Mouse (Mus musculus) MEL (cell line): ENCODE data around the gene Zbtb34. TPM values are rescaled to one million over a fixed set of nuclear protein-coding genes. Genes with fewer than 3 reads are reported as not detected.

Source experiments
- DNase-seq: peaks from one replicate; pipeline ENCODE4 v3.0.0; 2011; ENCODE audit warnings: low read depth, low spot score
- H3K27ac ChIP-seq: 2 replicates; pipeline ENCODE4 v1.5.1; 2012; ENCODE audit warnings: low read depth, mild to moderate bottlenecking, control low read depth, low read length, moderate library complexity; ENCODE audit not compliant: control insufficient read depth
- H3K27me3 ChIP-seq, 2 experiments: fragments of 150-350 bp in 1 of 2; sonication (generic) in 1 of 2; 2 replicates each; pipeline ENCODE4 v1.6.1; 2012; ENCODE audit warnings: low read length in 2 of 2, mild to moderate bottlenecking in 2 of 2, improper control_type of control experiment in 1 of 2, moderate library complexity in 1 of 2; ENCODE audit not compliant: insufficient read depth in 2 of 2, control insufficient read depth in 1 of 2
- H3K36me3 ChIP-seq, 2 experiments: 2 replicates each; pipeline ENCODE4 v1.6.1; 2012 to 2014; ENCODE audit warnings: low read length in 2 of 2, improper control_type of control experiment in 1 of 2, inconsistent platforms in 1 of 2, mild to moderate bottlenecking in 1 of 2; ENCODE audit not compliant: insufficient read depth in 2 of 2, control insufficient read depth in 1 of 2
- H3K4me1 ChIP-seq, 2 experiments: fragments of 150-350 bp in 1 of 2; sonication (generic) in 1 of 2; 2 replicates each; pipeline ENCODE4 v1.6.1; 2012; ENCODE audit warnings: low read length in 2 of 2, improper control_type of control experiment in 1 of 2, mild to moderate bottlenecking in 1 of 2; ENCODE audit not compliant: insufficient read depth in 2 of 2, control insufficient read depth in 1 of 2
- H3K4me3 ChIP-seq, 2 experiments: fragments of 150-350 bp in 1 of 2; sonication (generic) in 1 of 2; 2 replicates each; pipeline ENCODE4 v1.5.1; 2012; ENCODE audit warnings: low read depth in 2 of 2, low read length in 2 of 2, mild to moderate bottlenecking in 2 of 2, moderate library complexity in 2 of 2, control low read depth in 1 of 2, improper control_type of control experiment in 1 of 2; ENCODE audit not compliant: control insufficient read depth in 1 of 2, insufficient read depth in 1 of 2
- H3K79me2 ChIP-seq: 2 replicates; pipeline ENCODE4 v1.6.1; 2012; ENCODE audit warnings: mild to moderate bottlenecking, low read length, moderate library complexity; ENCODE audit not compliant: control insufficient read depth, poor library complexity, insufficient read depth
- H3K9ac ChIP-seq: 2 replicates; pipeline ENCODE4 v1.6.1; 2012; ENCODE audit warnings: low read depth, mild to moderate bottlenecking, control low read depth, low read length, moderate library complexity; ENCODE audit not compliant: control insufficient read depth, poor library complexity, severe bottlenecking
- H3K9me3 ChIP-seq: fragments of 150-350 bp; sonication (generic); replicated peaks from 2 replicates; pipeline ENCODE4 v1.6.1; 2012; ENCODE audit warnings: mild to moderate bottlenecking, low read length, improper control_type of control experiment, moderate library complexity; ENCODE audit not compliant: insufficient read depth
- CHD1 ChIP-seq: IDR thresholded peaks from 2 replicates; pipeline ENCODE4 v1.6.1; 2012; ENCODE audit warnings: low read depth, mild to moderate bottlenecking, inconsistent platforms, low read length, improper control_type of control experiment
- CTCF ChIP-seq, 3 experiments: IDR thresholded peaks in 2 of 3; conservative IDR thresholded peaks in 1 of 3; 2 replicates each; pipeline ENCODE4 v1.5.1; 2011 to 2012; ENCODE audit warnings: low read length in 3 of 3, low read depth in 2 of 3, mild to moderate bottlenecking in 2 of 3, improper control_type of control experiment in 1 of 3, inconsistent platforms in 1 of 3, mixed read lengths in 1 of 3, moderate library complexity in 1 of 3; ENCODE audit not compliant: control insufficient read depth in 1 of 3, insufficient read depth in 1 of 3, poor library complexity in 1 of 3, severe bottlenecking in 1 of 3
- EP300 ChIP-seq, 2 experiments: IDR thresholded peaks; 2 replicates each; pipeline ENCODE4 v1.6.1; 2011; ENCODE audit warnings: improper control_type of control experiment in 2 of 2, low read length in 2 of 2, low read depth in 1 of 2, mild to moderate bottlenecking in 1 of 2
- ETS1 ChIP-seq: IDR thresholded peaks from 2 replicates; pipeline ENCODE4 v1.6.1; 2012; ENCODE audit warnings: low read depth, mild to moderate bottlenecking, inconsistent platforms, low read length, improper control_type of control experiment, moderate library complexity
- KAT2A ChIP-seq: conservative IDR thresholded peaks from 2 replicates; pipeline ENCODE4 v1.6.1; 2012; ENCODE audit warnings: low read depth, low read length, improper control_type of control experiment, inconsistent platforms
- MAX ChIP-seq: IDR thresholded peaks from 2 replicates; pipeline ENCODE4 v1.6.1; 2011; ENCODE audit warnings: low read length, improper control_type of control experiment
- MAZ ChIP-seq: IDR thresholded peaks from 2 replicates; pipeline ENCODE4 v1.6.1; 2012; ENCODE audit warnings: low read depth, mild to moderate bottlenecking, inconsistent platforms, low read length, improper control_type of control experiment
- MYC ChIP-seq: IDR thresholded peaks from 2 replicates; pipeline ENCODE4 v1.6.1; 2011; ENCODE audit warnings: low read depth, mild to moderate bottlenecking, low read length, improper control_type of control experiment, moderate library complexity
- POLR2A ChIP-seq, 2 experiments: IDR thresholded peaks; 2 replicates each; pipeline ENCODE4 v1.6.1; 2011 to 2012; ENCODE audit warnings: low read length in 2 of 2, mild to moderate bottlenecking in 2 of 2, control low read depth in 1 of 2, improper control_type of control experiment in 1 of 2, low read depth in 1 of 2, moderate library complexity in 1 of 2; ENCODE audit not compliant: control insufficient read depth in 1 of 2, insufficient read depth in 1 of 2, poor library complexity in 1 of 2
- RAD21 ChIP-seq: IDR thresholded peaks from 2 replicates; pipeline ENCODE4 v1.6.1; 2011; ENCODE audit warnings: mild to moderate bottlenecking, low read depth, low read length, improper control_type of control experiment
- SIN3A ChIP-seq: IDR thresholded peaks from 2 replicates; pipeline ENCODE4 v1.6.1; 2012; ENCODE audit warnings: low read length, improper control_type of control experiment, inconsistent platforms
- SMC3 ChIP-seq: IDR thresholded peaks from 2 replicates; pipeline ENCODE4 v1.6.1; 2011; ENCODE audit warnings: low read depth, low read length, improper control_type of control experiment
- TCF12 ChIP-seq: IDR thresholded peaks from 2 replicates; pipeline ENCODE4 v1.6.1; 2014; ENCODE audit warnings: low read depth, mild to moderate bottlenecking, inconsistent platforms, low read length, improper control_type of control experiment, moderate library complexity
- ZC3H11A ChIP-seq: IDR thresholded peaks from 2 replicates; pipeline ENCODE4 v1.6.1; 2012; ENCODE audit warnings: low read depth, mild to moderate bottlenecking, inconsistent platforms, low read length, improper control_type of control experiment
- ZKSCAN1 ChIP-seq: IDR thresholded peaks from 2 replicates; pipeline ENCODE4 v1.6.1; 2012; ENCODE audit warnings: low read depth, mild to moderate bottlenecking, inconsistent platforms, low read length, improper control_type of control experiment, moderate library complexity
- ZNF384 ChIP-seq: IDR thresholded peaks from 2 replicates; pipeline ENCODE4 v1.6.1; 2012; ENCODE audit warnings: low read depth, mild to moderate bottlenecking, inconsistent platforms, low read length, improper control_type of control experiment
- polyA plus RNA-seq, 2 experiments: library from polyadenylated mRNA; stranded (reverse) in 1 of 2; unstranded in 1 of 2; fragments of >175 nt in 1 of 2; fragments of >200 nt in 1 of 2; gene quantifications; 2 replicates each; pipeline versions ENCODE4 v1.2.1 to v1.2.4; 2012; ENCODE audit warnings: low replicate concordance in 2 of 2, low read depth in 1 of 2; ENCODE audit not compliant: insufficient read length in 2 of 2, insufficient read depth in 1 of 2, missing spikeins in 1 of 2
- total RNA-seq: library from RNA; depleted of rRNA; stranded (reverse); fragments of 300-350 nt; gene quantifications from 2 replicates; pipeline ENCODE4 v1.2.3, GENCODE M21; 2012

Zbtb34 gene
- total and polyA plus RNA-seq, 3 experiments: 9.6 to 10.1 TPM; not detected in 1

- H3K79me2 ChIP-seq: no peaks in the 10 kb centered on the region
- H3K27ac ChIP-seq: peak overlapping the region; percentile 84
- peaks cover 0 to 26% of the 10 kb centered on the region in 2 experiments; a peak in 2 of 4 replicates for H3K36me3 ChIP-seq
- peaks cover 15 to 30% of the 10 kb centered on the region in 2 experiments for H3K4me1 ChIP-seq
- H3K27me3 ChIP-seq: no peaks in the 10 kb centered on the region
- peak overlapping the region; percentile 47 for H3K9ac ChIP-seq
- H3K4me3 ChIP-seq: peak overlapping the region; percentile 15 to 22; a peak in 3 of 4 replicates
- DNase-seq: peak; percentile 54
- TF ChIP-seq MYC: 0 out of 2 replicates have a peak, but pooled peaks have one; percentile 39
- no peak for TF ChIP-seq ZKSCAN1
- peak; percentile 59 for TF ChIP-seq ETS1
- peak in 1 of 2 experiments; percentile 46; a peak in 1 of 4 replicates for TF ChIP-seq EP300 (IDR thresholded peaks at IDR 0.05; ENCODE audit: low read depth in 1 of 2, low read length in 2 of 2)
- TF ChIP-seq TCF12: 0 out of 2 replicates have a peak, but pooled peaks have one; percentile 39
- 0 out of 2 replicates have a peak, but pooled peaks have one; percentile 20 for TF ChIP-seq SIN3A
- peak; percentile 68 for TF ChIP-seq ZNF384
- no peak for TF ChIP-seq KAT2A
- no peaks in the 10 kb centered on the region for H3K9me3 ChIP-seq
These were observed 28.5 kb downstream of the Zbtb34 start for GRCm38 (mm10) chr2:33402638-33403037.

GRCm38 (mm10) chr2:33402236-33402635 is 28.9 kb downstream of the Zbtb34 start:
- H3K27ac ChIP-seq: peak overlapping the region; percentile 43
- TF ChIP-seq SIN3A: peak; percentile 36; the same call in 1 of the 2 replicates
- peak; percentile 65 to 81 (median 79) for TF ChIP-seq CTCF (IDR thresholded peaks at IDR 0.05 in 2 of 3, conservative IDR thresholded peaks at IDR 0.05 in 1 of 3; ENCODE audit: control insufficient read depth in 1 of 3, insufficient read depth in 1 of 3, low read depth in 2 of 3, low read length in 3 of 3, poor library complexity in 1 of 3, severe bottlenecking in 1 of 3)
- peak; percentile 62 for TF ChIP-seq RAD21
- peak; percentile 34; the same call in 1 of the 2 replicates for TF ChIP-seq ZC3H11A
- no peak for TF ChIP-seq MAX
- peak; percentile 57 for TF ChIP-seq SMC3
- TF ChIP-seq MAZ: no peak
- peak; percentile 79 for DNase-seq
- no peaks in the 10 kb centered on the region for H3K79me2 ChIP-seq
- H3K4me3 ChIP-seq: no peak overlapping the region; a peak in 1 of 4 replicates
- no peaks in the 10 kb centered on the region for H3K27me3 ChIP-seq
- H3K9ac ChIP-seq: peak overlapping the region; percentile 47; the same call in 1 of the 2 replicates
- no peaks in the 10 kb centered on the region for H3K9me3 ChIP-seq
- H3K36me3 ChIP-seq: peaks cover 0 to 26% of the 10 kb centered on the region in 2 experiments; a peak in 2 of 4 replicates
- peaks cover 15 to 30% of the 10 kb centered on the region in 2 experiments for H3K4me1 ChIP-seq

- Histone ChIP-seq H3K9ac (no peak overlapping the region), H3K27me3 (no peaks in the 10 kb centered on the region), H3K9me3 (no peaks in the 10 kb centered on the region), H3K27ac (no peak overlapping the region), H3K4me3 (no peak overlapping the region), H3K79me2 (no peaks in the 10 kb centered on the region), H3K36me3 (peaks cover 0 to 26% of the 10 kb centered on the region in 2 experiments; a peak in 2 of 4 replicates), H3K4me1 (peaks cover 15 to 30% of the 10 kb centered on the region in 2 experiments)
- TF ChIP-seq RAD21 (peak; percentile 17), CTCF (IDR thresholded peaks at IDR 0.05 in 2 of 3, conservative IDR thresholded peaks at IDR 0.05 in 1 of 3; ENCODE audit: control insufficient read depth in 1 of 3, insufficient read depth in 1 of 3, low read depth in 2 of 3, low read length in 3 of 3, poor library complexity in 1 of 3, severe bottlenecking in 1 of 3) (peak in 2 of 3 experiments; percentile 31 to 42; a peak in 3 of 6 replicates), CHD1 (no peak), SMC3 (peak; percentile 6; the same call in 1 of the 2 replicates), POLR2A (IDR thresholded peaks at IDR 0.05; ENCODE audit: control insufficient read depth in 1 of 2, insufficient read depth in 1 of 2, low read depth in 1 of 2, low read length in 2 of 2, poor library complexity in 1 of 2) (no peak)
- DNase-seq: peak; percentile 23
These were observed 29.9 kb downstream of the Zbtb34 start for GRCm38 (mm10) chr2:33401217-33401616.
